Mouse (Mus musculus): Measurements from ENCODE around the gene Krtap2-4. TPM values are rescaled to one million over a fixed set of nuclear protein-coding genes. Genes with fewer than 3 reads are reported as not detected.
"Not testable (repeated sequence)": the region's sequence is repeated elsewhere in the genome, so short reads cannot be mapped to it uniquely, and the experiment has no call there.

Gene Krtap2-4
- polyA plus RNA-seq, 1 experiment from 2014 or later: not detected

DNA sequence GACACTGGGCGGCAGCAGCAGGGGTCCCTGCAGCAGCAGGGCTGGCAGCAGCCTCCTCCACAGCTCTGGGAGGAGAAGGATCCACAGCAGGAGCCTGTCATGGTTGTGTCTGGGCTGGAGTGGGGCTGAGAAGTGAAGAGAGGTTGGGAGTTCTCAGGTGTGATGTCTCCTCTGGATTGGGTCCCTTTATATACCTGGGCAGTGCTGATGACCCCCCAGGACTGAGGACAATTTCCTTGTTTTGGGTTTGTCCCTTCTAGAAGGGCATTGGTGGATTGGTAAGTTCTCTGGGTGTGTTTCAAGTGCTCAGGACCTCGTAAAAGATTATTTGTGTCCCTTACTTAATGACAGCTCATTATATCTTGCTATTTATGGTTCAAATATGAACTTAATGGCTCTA, 4.6 kb downstream of the Krtap2-4 start, which contains the start of gene Gm11937:
TSS of gene Gm11937 (minus strand) at position 101 of the 400 bp plus-strand sequence.
- H3K4me2 ChIP-seq (ENCODE audit: low read depth, low read length); ATAC-seq (replicated peaks; ENCODE audit: insufficient number of reproducible peaks, low FRiP score, low TSS enrichment, low read depth); H3K27ac ChIP-seq (replicated peaks; ENCODE audit: low read depth, low read length); H3K4me1 ChIP-seq (ENCODE audit: control insufficient read depth, insufficient read depth, low read length); H3K36me3 ChIP-seq (replicated peaks; ENCODE audit: control insufficient read depth, insufficient read depth, low read depth, low read length); H3K9ac ChIP-seq (replicated peaks; ENCODE audit: low read length); H3K4me3 ChIP-seq (ENCODE audit: low read depth, low read length); H3K9me3 ChIP-seq (replicated peaks; ENCODE audit: control insufficient read depth, low read length); DNase-seq (ENCODE audit: low spot score); H3K27me3 ChIP-seq (ENCODE audit: control insufficient read depth, insufficient read depth, low read length): not testable (repeated sequence)
- 71% methylated on average over 1 of the region's 2 CpGs for WGBS

- DNase-seq (ENCODE audit: low spot score) (no peak), ATAC-seq (replicated peaks; ENCODE audit: insufficient number of reproducible peaks, low FRiP score, low TSS enrichment, low read depth) (no peak)
- no peaks in the 10 kb centered on the region for H3K27me3 ChIP-seq (ENCODE audit: control insufficient read depth, insufficient read depth, low read length)
- H3K27ac ChIP-seq (replicated peaks; ENCODE audit: low read depth, low read length): no peak overlapping the region
- H3K9me3 ChIP-seq (replicated peaks; ENCODE audit: control insufficient read depth, low read length): no peaks in the 10 kb centered on the region
- no peak overlapping the region for H3K9ac ChIP-seq (replicated peaks; ENCODE audit: low read length)
- no peaks in the 10 kb centered on the region for H3K4me1 ChIP-seq (ENCODE audit: control insufficient read depth, insufficient read depth, low read length)
- 75% methylated on average over 1 of the region's 1 CpGs for WGBS
- H3K4me2 ChIP-seq (ENCODE audit: low read depth, low read length): no peak overlapping the region
- no peaks in the 10 kb centered on the region for H3K36me3 ChIP-seq (replicated peaks; ENCODE audit: control insufficient read depth, insufficient read depth, low read depth, low read length)
- H3K4me3 ChIP-seq (ENCODE audit: low read depth, low read length): no peak overlapping the region
These were observed 5.5 kb downstream of the Krtap2-4 start for GRCm38 (mm10) chr11:99609126-99609525.

GRCm38 (mm10) chr11:99603208-99603607, 11.4 kb downstream of the Krtap2-4 start, which contains the start of gene Gm11938:
Gene Gm11938 (minus strand): TSS chr11:99603308.
- DNase-seq (ENCODE audit: low spot score); H3K36me3 ChIP-seq (replicated peaks; ENCODE audit: control insufficient read depth, insufficient read depth, low read depth, low read length); H3K27ac ChIP-seq (replicated peaks; ENCODE audit: low read depth, low read length); H3K9ac ChIP-seq (replicated peaks; ENCODE audit: low read length); H3K4me1 ChIP-seq (ENCODE audit: control insufficient read depth, insufficient read depth, low read length); H3K27me3 ChIP-seq (ENCODE audit: control insufficient read depth, insufficient read depth, low read length); ATAC-seq (replicated peaks; ENCODE audit: insufficient number of reproducible peaks, low FRiP score, low TSS enrichment, low read depth); H3K4me3 ChIP-seq (ENCODE audit: low read depth, low read length); H3K4me2 ChIP-seq (ENCODE audit: low read depth, low read length); H3K9me3 ChIP-seq (replicated peaks; ENCODE audit: control insufficient read depth, low read length): not testable (repeated sequence)
- WGBS: 56% methylated on average over 1 of the region's 1 CpGs

- not testable (repeated sequence) for ATAC-seq (replicated peaks; ENCODE audit: insufficient number of reproducible peaks, low FRiP score, low TSS enrichment, low read depth); H3K4me3 ChIP-seq (ENCODE audit: low read depth, low read length); DNase-seq (ENCODE audit: low spot score); H3K27me3 ChIP-seq (ENCODE audit: control insufficient read depth, insufficient read depth, low read length); H3K27ac ChIP-seq (replicated peaks; ENCODE audit: low read depth, low read length); H3K9me3 ChIP-seq (replicated peaks; ENCODE audit: control insufficient read depth, low read length); H3K4me1 ChIP-seq (ENCODE audit: control insufficient read depth, insufficient read depth, low read length); H3K4me2 ChIP-seq (ENCODE audit: low read depth, low read length); H3K36me3 ChIP-seq (replicated peaks; ENCODE audit: control insufficient read depth, insufficient read depth, low read depth, low read length); H3K9ac ChIP-seq (replicated peaks; ENCODE audit: low read length)
- WGBS: 92% methylated on average over 4 of the region's 6 CpGs
These were observed 16.9 kb downstream of the Krtap2-4 start, which contains the start of gene Krtap9-3 for GRCm38 (mm10) chr11:99597742-99598141. Gene Krtap9-3 (minus strand): TSS chr11:99598105.

DNA sequence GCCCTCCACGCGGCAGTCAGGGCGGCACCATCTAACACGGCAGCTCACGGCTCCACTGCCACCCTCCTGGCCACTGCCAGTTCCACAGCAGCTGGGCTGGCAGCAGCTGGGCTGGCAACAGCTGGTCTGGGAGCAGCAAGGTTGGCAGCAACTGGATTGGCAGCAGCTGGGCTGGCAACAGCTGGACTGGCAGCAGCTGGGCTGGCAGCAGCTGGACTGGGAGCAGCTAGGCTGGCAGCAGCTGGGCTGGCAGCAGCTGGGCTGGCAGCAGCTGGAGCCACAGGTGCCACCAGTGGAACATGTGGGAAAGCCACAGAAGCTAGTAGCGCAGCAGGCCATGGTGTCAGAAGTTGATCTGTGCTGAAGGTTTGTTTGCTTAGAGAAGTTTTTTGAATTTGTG, 23.7 kb downstream of the Krtap2-4 start, which contains the start of gene Krtap1-3:
TSS of gene Krtap1-3 (minus strand) at position 359 of the 400 bp plus-strand sequence.
- Histone ChIP-seq H3K27me3 (ENCODE audit: control insufficient read depth, insufficient read depth, low read length) (no peaks in the 10 kb centered on the region), H3K9me3 (replicated peaks; ENCODE audit: control insufficient read depth, low read length) (no peaks in the 10 kb centered on the region), H3K27ac (replicated peaks; ENCODE audit: low read depth, low read length) (no peak within 1 kb of the TSS), H3K4me3 (ENCODE audit: low read depth, low read length) (no peak within 1 kb of the TSS), H3K36me3 (replicated peaks; ENCODE audit: control insufficient read depth, insufficient read depth, low read depth, low read length) (no peaks in the 10 kb centered on the region), H3K9ac (replicated peaks; ENCODE audit: low read length) (no peak within 1 kb of the TSS), H3K4me1 (ENCODE audit: control insufficient read depth, insufficient read depth, low read length) (no peaks in the 10 kb centered on the region), H3K4me2 (ENCODE audit: low read depth, low read length) (no peak within 1 kb of the TSS)
- WGBS: 88% methylated on average over 6 of the region's 6 CpGs
- ATAC-seq (replicated peaks; ENCODE audit: insufficient number of reproducible peaks, low FRiP score, low TSS enrichment, low read depth): no peak
- no peak for DNase-seq (ENCODE audit: low spot score)

DNA sequence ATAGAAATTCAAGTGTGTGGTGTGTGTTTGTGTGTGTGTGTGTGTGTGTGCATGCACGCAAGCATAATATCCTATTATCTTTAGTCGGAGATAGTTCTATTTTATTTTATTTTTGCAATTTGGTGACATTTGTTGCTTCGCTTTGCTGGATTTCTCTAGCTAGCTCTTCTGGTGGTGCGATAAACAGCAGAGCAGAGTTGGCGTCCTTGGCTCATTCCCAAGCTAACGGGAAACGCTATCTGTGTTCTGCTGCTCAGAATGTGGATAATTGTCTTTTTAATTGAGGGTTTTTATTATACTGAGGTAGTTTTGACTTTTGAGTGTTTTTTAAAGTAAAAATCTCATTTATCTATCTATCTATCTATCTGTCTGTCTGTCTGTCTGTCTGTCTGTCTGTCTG, 29.6 kb downstream of the Krtap2-4 start:
- H3K4me1 ChIP-seq (ENCODE audit: control insufficient read depth, insufficient read depth, low read length): no peaks in the 10 kb centered on the region
- no peak for DNase-seq (ENCODE audit: low spot score)
- H3K9ac ChIP-seq (replicated peaks; ENCODE audit: low read length): no peak overlapping the region
- no peak overlapping the region for H3K4me3 ChIP-seq (ENCODE audit: low read depth, low read length)
- no peaks in the 10 kb centered on the region for H3K36me3 ChIP-seq (replicated peaks; ENCODE audit: control insufficient read depth, insufficient read depth, low read depth, low read length)
- H3K27ac ChIP-seq (replicated peaks; ENCODE audit: low read depth, low read length): no peak overlapping the region
- H3K4me2 ChIP-seq (ENCODE audit: low read depth, low read length): no peak overlapping the region
- 94% methylated on average over 7 of the region's 7 CpGs for WGBS
- no peaks in the 10 kb centered on the region for H3K9me3 ChIP-seq (replicated peaks; ENCODE audit: control insufficient read depth, low read length)
- no peaks in the 10 kb centered on the region for H3K27me3 ChIP-seq (ENCODE audit: control insufficient read depth, insufficient read depth, low read length)
- ATAC-seq (replicated peaks; ENCODE audit: insufficient number of reproducible peaks, low FRiP score, low TSS enrichment, low read depth): no peak

- 73% methylated on average over 5 of the region's 5 CpGs for WGBS
- DNase-seq (ENCODE audit: low spot score) (no peak), ATAC-seq (replicated peaks; ENCODE audit: insufficient number of reproducible peaks, low FRiP score, low TSS enrichment, low read depth) (no peak)
- Histone ChIP-seq H3K4me2 (ENCODE audit: low read depth, low read length) (no peak within 1 kb of the TSS), H3K27me3 (ENCODE audit: control insufficient read depth, insufficient read depth, low read length) (no peaks in the 10 kb centered on the region), H3K36me3 (replicated peaks; ENCODE audit: control insufficient read depth, insufficient read depth, low read depth, low read length) (no peaks in the 10 kb centered on the region), H3K4me1 (ENCODE audit: control insufficient read depth, insufficient read depth, low read length) (no peaks in the 10 kb centered on the region), H3K9ac (replicated peaks; ENCODE audit: low read length) (no peak within 1 kb of the TSS), H3K9me3 (replicated peaks; ENCODE audit: control insufficient read depth, low read length) (no peaks in the 10 kb centered on the region), H3K27ac (replicated peaks; ENCODE audit: low read depth, low read length) (no peak within 1 kb of the TSS), H3K4me3 (ENCODE audit: low read depth, low read length) (no peak within 1 kb of the TSS)
These were observed 31.4 kb downstream of the Krtap2-4 start, which contains the start of gene Krtap1-4 for GRCm38 (mm10) chr11:99583245-99583704. Gene Krtap1-4 (minus strand): TSS chr11:99583654.

- H3K9ac ChIP-seq (replicated peaks; ENCODE audit: low read length): no peak overlapping the region
- H3K4me2 ChIP-seq (ENCODE audit: low read depth, low read length): no peak overlapping the region
- no peak overlapping the region for H3K4me3 ChIP-seq (ENCODE audit: low read depth, low read length)
- ATAC-seq (replicated peaks; ENCODE audit: insufficient number of reproducible peaks, low FRiP score, low TSS enrichment, low read depth): no peak
- no peaks in the 10 kb centered on the region for H3K4me1 ChIP-seq (ENCODE audit: control insufficient read depth, insufficient read depth, low read length)
- H3K36me3 ChIP-seq (replicated peaks; ENCODE audit: control insufficient read depth, insufficient read depth, low read depth, low read length): no peaks in the 10 kb centered on the region
- 82% methylated on average over 6 of the region's 6 CpGs for WGBS
- H3K9me3 ChIP-seq (replicated peaks; ENCODE audit: control insufficient read depth, low read length): no peaks in the 10 kb centered on the region
- H3K27ac ChIP-seq (replicated peaks; ENCODE audit: low read depth, low read length): no peak overlapping the region
- DNase-seq (ENCODE audit: low spot score): no peak
- H3K27me3 ChIP-seq (ENCODE audit: control insufficient read depth, insufficient read depth, low read length): no peaks in the 10 kb centered on the region
These were observed 33.1 kb downstream of the Krtap2-4 start for GRCm38 (mm10) chr11:99581564-99581963.
